Mouse (Mus musculus) CH12.LX (cell line): ENCODE data around the gene Gm20388.

ENCODE experiments used
- CHD2 ChIP-seq: IDR thresholded peaks from 2 replicates; pipeline ENCODE4 v1.6.1; 2011; ENCODE audit warnings: low read length, improper control_type of control experiment
- CTCF ChIP-seq, 2 experiments: IDR thresholded peaks in 1 of 2; conservative IDR thresholded peaks in 1 of 2; 2 replicates each; pipeline ENCODE4 v1.5.1; 2011 to 2012; ENCODE audit warnings: low read depth in 2 of 2, low read length in 2 of 2, improper control_type of control experiment in 1 of 2, inconsistent platforms in 1 of 2, mild to moderate bottlenecking in 1 of 2, moderate library complexity in 1 of 2
- EP300 ChIP-seq: IDR thresholded peaks from 2 replicates; pipeline ENCODE4 v1.6.1; 2011; ENCODE audit warnings: low read length, improper control_type of control experiment
- KAT2A ChIP-seq: IDR thresholded peaks from 2 replicates; pipeline ENCODE4 v1.6.1; 2012; ENCODE audit warnings: low read length, improper control_type of control experiment, inconsistent platforms; ENCODE audit not compliant: insufficient replicate concordance
- MAFK ChIP-seq: IDR thresholded peaks from 2 replicates; pipeline ENCODE4 v1.6.1; 2011; ENCODE audit warnings: low read length, improper control_type of control experiment; ENCODE audit not compliant: insufficient replicate concordance
- POLR2A ChIP-seq: IDR thresholded peaks from 2 replicates; pipeline ENCODE4 v1.6.1; 2011; ENCODE audit warnings: low read depth, mild to moderate bottlenecking, improper control_type of control experiment, low read length
- RAD21 ChIP-seq: IDR thresholded peaks from 2 replicates; pipeline ENCODE4 v1.6.1; 2011; ENCODE audit warnings: low read depth, mild to moderate bottlenecking, low read length, improper control_type of control experiment, moderate library complexity
- SMC3 ChIP-seq: IDR thresholded peaks from 2 replicates; pipeline ENCODE4 v1.6.1; 2011; ENCODE audit warnings: low read depth, low read length, improper control_type of control experiment
- TCF12 ChIP-seq: IDR thresholded peaks from 2 replicates; pipeline ENCODE4 v1.6.1; 2014; ENCODE audit warnings: low read depth, mild to moderate bottlenecking, inconsistent platforms, low read length, improper control_type of control experiment
- USF1 ChIP-seq: IDR thresholded peaks from 2 replicates; pipeline ENCODE4 v1.6.1; 2014; ENCODE audit warnings: low read depth, mild to moderate bottlenecking, inconsistent platforms, low read length, improper control_type of control experiment
- ZC3H11A ChIP-seq: IDR thresholded peaks from 2 replicates; pipeline ENCODE4 v1.6.1; 2012; ENCODE audit warnings: low read depth, mild to moderate bottlenecking, inconsistent platforms, low read length, improper control_type of control experiment
- ZMIZ1 ChIP-seq: IDR thresholded peaks from 2 replicates; pipeline ENCODE4 v1.6.1; 2012; ENCODE audit warnings: low read depth, mild to moderate bottlenecking, inconsistent platforms, low read length, improper control_type of control experiment

GRCm38 (mm10) chr8:122678896-122679210, 2768.2 kb downstream of the Gm20388 start:
- TF ChIP-seq POLR2A (no peak), CHD2 (no peak), CTCF (conservative IDR thresholded peaks at IDR 0.05 in 1 of 2, IDR thresholded peaks at IDR 0.05 in 1 of 2; ENCODE audit: low read depth in 2 of 2, low read length in 2 of 2) (no peak), MAFK (no peak), ZMIZ1 (no peak), EP300 (no peak), RAD21 (no peak), SMC3 (no peak), KAT2A (no peak), USF1 (no peak), TCF12 (no peak), ZC3H11A (no peak)
